ENCODE assay signal across 25 mouse cellular contexts in the genomic region with DNA sequence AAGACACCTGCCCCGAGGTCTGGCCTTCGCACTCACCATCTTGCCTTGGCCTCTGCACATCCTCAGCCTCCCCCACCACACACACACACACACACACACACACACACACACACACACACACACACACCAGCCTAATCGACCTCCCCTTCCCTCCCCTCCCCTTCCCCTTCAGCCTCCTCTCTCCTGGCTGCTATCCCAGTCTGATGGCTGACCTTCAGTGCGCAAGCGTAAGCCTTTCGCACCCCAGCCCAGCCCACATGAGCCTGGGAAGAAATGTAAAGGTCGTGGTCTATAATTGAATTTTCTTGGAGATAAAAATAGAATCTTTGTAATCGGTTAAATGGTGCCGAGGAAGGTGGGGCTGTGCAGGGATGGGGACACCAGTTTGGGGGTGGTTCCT. TPM values are rescaled to one million over a fixed set of nuclear protein-coding genes. Genes with fewer than 3 reads are reported as not detected.
DNase-seq lines count a peak whose midpoint lies in the region; ATAC-seq lines count a peak whose summit lies in the region.
"Had no signal": no experiment of that assay in that cellular context is flagged by ENCODE, and none has a peak within 500 bp of the region (broad histone marks: within the 10 kb centered on the region; RNA-seq: fewer than 3 reads in every experiment).

No protein-coding gene starts in this region.

- no peaks in the 10 kb centered on the region for H3K36me3 ChIP-seq in hindbrain, embryonic 13.5 days
- H3K36me3 ChIP-seq in hindbrain, embryonic 16.5 days (ENCODE audit: control insufficient read depth, insufficient read depth, low read length), result no peaks in the 10 kb centered on the region
- H3K36me3 ChIP-seq in midbrain, embryonic 10.5 days, result no peaks in the 10 kb centered on the region
- H3K36me3 ChIP-seq in midbrain, embryonic 15.5 days (replicated peaks), result no peaks in the 10 kb centered on the region
- no peaks in the 10 kb centered on the region for H3K36me3 ChIP-seq in embryonic facial prominence, embryonic 14.5 days (ENCODE audit: control insufficient read depth, insufficient read depth, low read length)
- H3K36me3 ChIP-seq: kidney, embryonic 15.5 days; liver, embryonic 12.5 days; stomach, embryonic 15.5 days had no signal

- WGBS in hindbrain, embryonic 13.5 days, result 51% methylated on average over 9 of the region's 9 CpGs
- WGBS in hindbrain, embryonic 16.5 days, result 47% methylated on average over 9 of the region's 9 CpGs
- 85% methylated on average over 9 of the region's 9 CpGs for WGBS in midbrain, embryonic 10.5 days
- 54% methylated on average over 9 of the region's 9 CpGs for WGBS in midbrain, embryonic 15.5 days
- WGBS in embryonic facial prominence, embryonic 14.5 days, result 65% methylated on average over 8 of the region's 9 CpGs

- no peak overlapping the region for H3K4me3 ChIP-seq in hindbrain, embryonic 13.5 days
- no peak overlapping the region for H3K4me3 ChIP-seq in hindbrain, embryonic 16.5 days (ENCODE audit: low read length)
- no peak overlapping the region for H3K4me3 ChIP-seq in midbrain, embryonic 10.5 days
- no peak overlapping the region for H3K4me3 ChIP-seq in midbrain, embryonic 15.5 days
- H3K4me3 ChIP-seq in embryonic facial prominence, embryonic 14.5 days (ENCODE audit: low read depth, low read length), result no peak overlapping the region
- H3K4me3 ChIP-seq: kidney, embryonic 15.5 days; liver, embryonic 12.5 days; stomach, embryonic 15.5 days had no signal

- H3K4me2 ChIP-seq in hindbrain, embryonic 13.5 days, result no peak overlapping the region
- H3K4me2 ChIP-seq in hindbrain, embryonic 16.5 days (ENCODE audit: low read length), result no peak overlapping the region
- no peak overlapping the region for H3K4me2 ChIP-seq in midbrain, embryonic 15.5 days
- no peak overlapping the region for H3K4me2 ChIP-seq in embryonic facial prominence, embryonic 14.5 days (ENCODE audit: low read depth, low read length)
- H3K4me2 ChIP-seq: kidney, embryonic 15.5 days; liver, embryonic 12.5 days; midbrain, embryonic 11.5 days; stomach, embryonic 15.5 days had no signal

- H3K27ac ChIP-seq in hindbrain, embryonic 13.5 days, result peak overlapping the region; percentile 58
- H3K27ac ChIP-seq in hindbrain, embryonic 16.5 days (ENCODE audit: low read depth, low read length), result no peak overlapping the region
- peak overlapping the region; percentile 42; the same call in 1 of the 2 replicates for H3K27ac ChIP-seq in midbrain, embryonic 10.5 days (replicated peaks)
- H3K27ac ChIP-seq in midbrain, embryonic 15.5 days, result no peak overlapping the region
- H3K27ac ChIP-seq in embryonic facial prominence, embryonic 14.5 days (replicated peaks; ENCODE audit: low read depth, low read length), result no peak overlapping the region
- H3K27ac ChIP-seq: kidney, embryonic 15.5 days; liver, embryonic 12.5 days; stomach, embryonic 15.5 days had no signal

- no peaks in the 10 kb centered on the region for H3K9me3 ChIP-seq in hindbrain, embryonic 13.5 days
- no peaks in the 10 kb centered on the region for H3K9me3 ChIP-seq in hindbrain, embryonic 16.5 days (ENCODE audit: control insufficient read depth, low read length)
- H3K9me3 ChIP-seq in midbrain, embryonic 10.5 days (replicated peaks), result no peaks in the 10 kb centered on the region
- no peaks in the 10 kb centered on the region for H3K9me3 ChIP-seq in midbrain, embryonic 15.5 days
- H3K9me3 ChIP-seq in embryonic facial prominence, embryonic 14.5 days (ENCODE audit: control insufficient read depth, low read length), result no peaks in the 10 kb centered on the region
- H3K9me3 ChIP-seq: kidney, embryonic 15.5 days; liver, embryonic 12.5 days; stomach, embryonic 15.5 days had no signal

- H3K4me1 ChIP-seq in hindbrain, embryonic 13.5 days (replicated peaks), result peaks cover 36% of the 10 kb centered on the region
- H3K4me1 ChIP-seq in hindbrain, embryonic 16.5 days (ENCODE audit: control insufficient read depth, insufficient read depth, low read depth, low read length), result peaks cover 19% of the 10 kb centered on the region
- H3K4me1 ChIP-seq in midbrain, embryonic 10.5 days, result peaks cover 39% of the 10 kb centered on the region
- H3K4me1 ChIP-seq in midbrain, embryonic 15.5 days, result peaks cover 25% of the 10 kb centered on the region
- H3K4me1 ChIP-seq in embryonic facial prominence, embryonic 14.5 days (ENCODE audit: control insufficient read depth, insufficient read depth, low read length), result no peaks in the 10 kb centered on the region
- H3K4me1 ChIP-seq: liver, embryonic 12.5 days had no signal

- no peaks in the 10 kb centered on the region for H3K27me3 ChIP-seq in hindbrain, embryonic 13.5 days
- H3K27me3 ChIP-seq in hindbrain, embryonic 16.5 days (replicated peaks; ENCODE audit: control insufficient read depth, insufficient read depth, low read length), result no peaks in the 10 kb centered on the region
- peaks cover 7% of the 10 kb centered on the region; the same call in 1 of the 2 replicates for H3K27me3 ChIP-seq in midbrain, embryonic 10.5 days (ENCODE audit: low read depth, poor library complexity, severe bottlenecking)
- no peaks in the 10 kb centered on the region for H3K27me3 ChIP-seq in midbrain, embryonic 15.5 days (replicated peaks)
- no peaks in the 10 kb centered on the region for H3K27me3 ChIP-seq in embryonic facial prominence, embryonic 14.5 days (replicated peaks; ENCODE audit: control insufficient read depth, insufficient read depth, low read length)
- H3K27me3 ChIP-seq: kidney, embryonic 15.5 days; stomach, embryonic 15.5 days had no signal

- H3K9ac ChIP-seq in hindbrain, embryonic 13.5 days, result no peak overlapping the region
- no peak overlapping the region for H3K9ac ChIP-seq in hindbrain, embryonic 16.5 days (ENCODE audit: low read depth, low read length)
- no peak overlapping the region for H3K9ac ChIP-seq in midbrain, embryonic 15.5 days
- no peak overlapping the region for H3K9ac ChIP-seq in embryonic facial prominence, embryonic 14.5 days (ENCODE audit: low read depth, low read length)
- H3K9ac ChIP-seq: kidney, embryonic 15.5 days; liver, embryonic 12.5 days; stomach, embryonic 15.5 days had no signal

- no peak for ATAC-seq in hindbrain, embryonic 13.5 days (ENCODE audit: low FRiP score)
- no peak for ATAC-seq in hindbrain, embryonic 16.5 days
- ATAC-seq in midbrain, embryonic 15.5 days (replicated peaks), result no peak
- no peak for ATAC-seq in embryonic facial prominence, embryonic 14.5 days (ENCODE audit: low read depth)
- ATAC-seq: liver, embryonic 12.5 days had no signal

- peak; percentile 41 for DNase-seq in adrenal gland, postnatal 10 days
- DNase-seq in adrenal gland, postnatal 4 days (ENCODE audit: low spot score in 2 of 2), result no peak
- no peak for DNase-seq in midbrain, embryonic 10.5 days (ENCODE audit: low spot score)
- DNase-seq in embryonic facial prominence, embryonic 14.5 days (ENCODE audit: low spot score), result peak; percentile 48
- no peak for DNase-seq in heart, postnatal 4 days
- DNase-seq: cerebellum, postnatal 14 days; embryo, embryonic 11 days; gastrocnemius, postnatal 14 days; lung, postnatal 36 days; right cerebral cortex, postnatal 14 days had no signal

RNA-seq across cellular contexts. Expression of a gene that starts 8.8 kb away (rescaled TPM):
- 100 to 1,000 TPM in 1 of 2 experiments, 10 to 100 TPM in 1; 77.1 to 106 TPM for total RNA-seq in adrenal gland, postnatal 10 days (2021)
- 100 to 1,000 TPM; 176 to 208 TPM for total RNA-seq in adrenal gland, postnatal 4 days (2021)
- polyA plus RNA-seq in hindbrain, embryonic 13.5 days (2015; fragmentation: Nextera tagmentation; extraction: Ambion mirVana), result 273 TPM in 2 replicates
- polyA plus RNA-seq in hindbrain, embryonic 16.5 days (2015; fragmentation: Nextera tagmentation; extraction: Ambion mirVana), result 229 and 264 TPM in 2 replicates
- 89.7 and 131 TPM in 2 replicates for polyA plus RNA-seq in midbrain, embryonic 10.5 days (2016; fragmentation: Nextera tagmentation; extraction: Ambion mirVana)
- polyA plus RNA-seq in midbrain, embryonic 15.5 days (2015; fragmentation: Nextera tagmentation; extraction: Ambion mirVana), result 339 and 349 TPM in 2 replicates
- 104 and 116 TPM in 2 replicates for polyA plus RNA-seq in embryonic facial prominence, embryonic 14.5 days (2014; fragmentation: Nextera tagmentation; extraction: Ambion mirVana)
- total RNA-seq in heart, postnatal 4 days (2021), result 100 to 1,000 TPM; 140 to 141 TPM

RNA-seq across cellular contexts. Expression of a gene that starts 27.1 kb away (rescaled TPM):
- not detected for total RNA-seq in adrenal gland, postnatal 10 days (2021)
- total RNA-seq in adrenal gland, postnatal 4 days (2021), result not detected
- not detected in 2 replicates for polyA plus RNA-seq in hindbrain, embryonic 13.5 days (2015; fragmentation: Nextera tagmentation; extraction: Ambion mirVana)
- polyA plus RNA-seq in hindbrain, embryonic 16.5 days (2015; fragmentation: Nextera tagmentation; extraction: Ambion mirVana), result not detected in 2 replicates
- polyA plus RNA-seq in midbrain, embryonic 10.5 days (2016; fragmentation: Nextera tagmentation; extraction: Ambion mirVana), result not detected in 2 replicates
- not detected in 2 replicates for polyA plus RNA-seq in midbrain, embryonic 15.5 days (2015; fragmentation: Nextera tagmentation; extraction: Ambion mirVana)
- polyA plus RNA-seq in embryonic facial prominence, embryonic 14.5 days (2014; fragmentation: Nextera tagmentation; extraction: Ambion mirVana), result not detected in 2 replicates
- total RNA-seq in heart, postnatal 4 days (2021), result not detected
- total RNA-seq: gastrocnemius, postnatal 14 days; heart, adult 8-10 months; layer of hippocampus, adult 18-20 months; left cerebral cortex, adult 8-10 months; MEL had no signal
- polyA plus RNA-seq: frontal cortex, adult 2 months; heart, postnatal 0 days; kidney, embryonic 15.5 days; limb, embryonic 11.5 days; liver, embryonic 12.5 days; midbrain, embryonic 11.5 days; spleen, adult 2 months; stomach, embryonic 15.5 days had no signal

Comparison
In these comparisons a context has a peak if more than half of its experiments do, and no peak if none do; other contexts are left out.
1. DNase-seq: peak in adrenal gland, postnatal 10 days (single experiment) and embryonic facial prominence, embryonic 14.5 days (single experiment); none in adrenal gland, postnatal 4 days (0 of 2), midbrain, embryonic 10.5 days (single experiment) and heart, postnatal 4 days (single experiment).
2. H3K27ac ChIP-seq: peak in hindbrain, embryonic 13.5 days (single experiment) and midbrain, embryonic 10.5 days (single experiment); none in hindbrain, embryonic 16.5 days (single experiment), midbrain, embryonic 15.5 days (single experiment) and embryonic facial prominence, embryonic 14.5 days (single experiment).